Mouse (Mus musculus): ENCODE results near the gene Iqgap3.

Iqgap3 gene

GRCm38 (mm10) chr3:88149510-88149974 is 67.8 kb downstream of the Iqgap3 start:
- WGBS, result 11% methylated on average over 6 of the region's 6 CpGs

GRCm38 (mm10) chr3:88150061-88150998 is 68.6 kb downstream of the Iqgap3 start:
- 10% methylated on average over 14 of the region's 14 CpGs for WGBS

GRCm38 (mm10) chr3:88150999-88151364 is 69.2 kb downstream of the Iqgap3 start:
- 28% methylated on average over 3 of the region's 3 CpGs for WGBS

GRCm38 (mm10) chr3:88152056-88152455 is 70.3 kb downstream of the Iqgap3 start:
- 15% methylated on average over 3 of the region's 3 CpGs for WGBS

GRCm38 (mm10) chr3:88153290-88154011 is 71.7 kb downstream of the Iqgap3 start:
- WGBS, result 77% methylated on average over 3 of the region's 3 CpGs

- WGBS, result 77% methylated on average over 2 of the region's 2 CpGs
These were observed 72.5 kb downstream of the Iqgap3 start for GRCm38 (mm10) chr3:88154236-88154635.

- 30% methylated on average over 23 of the region's 23 CpGs for WGBS
These were observed 76.2 kb downstream of the Iqgap3 start for GRCm38 (mm10) chr3:88157771-88158597.

- WGBS, result 80% methylated on average over 6 of the region's 6 CpGs
These were observed 77.2 kb downstream of the Iqgap3 start for GRCm38 (mm10) chr3:88158991-88159390.

GRCm38 (mm10) chr3:88160856-88161255 is 79.1 kb downstream of the Iqgap3 start:
- 55% methylated on average over 6 of the region's 6 CpGs for WGBS

- WGBS, result 12% methylated on average over 8 of the region's 8 CpGs
These were observed 80.5 kb downstream of the Iqgap3 start for GRCm38 (mm10) chr3:88162259-88162658.

- WGBS, result 59% methylated on average over 4 of the region's 4 CpGs
These were observed 81.0 kb downstream of the Iqgap3 start for GRCm38 (mm10) chr3:88162811-88163210.

- 50% methylated on average over 3 of the region's 3 CpGs for WGBS
These were observed 82.1 kb downstream of the Iqgap3 start for GRCm38 (mm10) chr3:88163847-88164246.

- WGBS, result 59% methylated on average over 3 of the region's 3 CpGs
These were observed 82.5 kb downstream of the Iqgap3 start for GRCm38 (mm10) chr3:88164263-88164662.

GRCm38 (mm10) chr3:88166056-88166455 is 84.3 kb downstream of the Iqgap3 start:
- WGBS, result 72% methylated on average over 5 of the region's 5 CpGs

GRCm38 (mm10) chr3:88170361-88170760 is 88.6 kb downstream of the Iqgap3 start:
- 71% methylated on average over 5 of the region's 5 CpGs for WGBS
